Mouse (Mus musculus) embryo, embryonic 11 days (tissue): ENCODE data around the gene Shank3.
A peak's percentile ranks its signal among the peaks of the same experiment; 100 is the strongest.

Experiments
- DNase-seq: peaks from one replicate; pipeline ENCODE4 v3.0.0-alpha.2; 2015

The Shank3 gene

DNA sequence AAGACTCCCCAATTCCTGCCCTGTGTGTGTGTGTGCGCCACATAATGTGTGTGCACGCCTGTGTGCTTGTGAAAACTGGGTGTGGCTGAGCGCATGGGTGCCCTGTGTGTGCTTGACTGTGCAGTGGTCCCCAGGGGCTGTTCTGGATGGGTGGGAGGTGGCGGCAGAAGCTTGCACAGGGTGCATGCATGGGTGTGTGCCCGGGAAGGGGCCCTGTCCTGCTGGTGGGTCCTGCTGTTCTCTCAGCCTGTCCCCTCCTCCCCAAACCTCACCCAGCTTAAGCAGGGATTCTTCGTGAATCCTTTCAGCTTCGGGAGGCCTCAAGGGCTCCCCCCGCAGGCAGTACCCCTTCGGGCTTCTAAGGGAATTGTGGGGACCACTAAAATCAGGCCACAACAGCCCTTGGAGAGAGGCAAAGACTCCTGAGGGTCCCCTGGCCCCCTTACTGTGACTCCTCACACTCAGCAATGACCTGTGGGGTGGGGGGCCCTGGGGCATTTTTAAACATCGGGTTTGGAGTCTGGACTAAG is 59.8 kb downstream of the Shank3 start:
- DNase-seq: no peak

DNA sequence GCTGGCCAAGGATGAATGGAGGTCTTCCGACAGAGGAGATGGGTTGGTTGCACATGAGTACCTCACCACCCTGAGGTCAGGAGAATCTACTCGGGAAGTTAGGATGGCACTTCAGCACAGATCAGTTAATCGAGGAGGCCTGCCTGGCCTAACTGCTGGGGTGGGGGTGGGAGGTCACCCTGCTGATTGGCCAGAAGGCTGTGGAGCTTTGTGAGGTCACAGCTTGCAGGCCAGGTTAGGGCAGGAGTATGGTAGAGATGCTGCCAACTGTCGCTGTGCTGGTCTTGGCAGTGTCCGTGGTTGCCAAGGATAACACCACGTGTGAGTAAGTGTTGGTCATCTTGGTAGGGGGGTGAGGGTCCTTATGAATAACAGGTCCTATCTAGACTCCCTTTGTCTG is 68.7 kb downstream of the Shank3 start, which contains the start of gene Acr:
Gene Acr (plus strand): TSS at position 213 of the 400 bp plus-strand sequence.
- no peak for DNase-seq

DNA sequence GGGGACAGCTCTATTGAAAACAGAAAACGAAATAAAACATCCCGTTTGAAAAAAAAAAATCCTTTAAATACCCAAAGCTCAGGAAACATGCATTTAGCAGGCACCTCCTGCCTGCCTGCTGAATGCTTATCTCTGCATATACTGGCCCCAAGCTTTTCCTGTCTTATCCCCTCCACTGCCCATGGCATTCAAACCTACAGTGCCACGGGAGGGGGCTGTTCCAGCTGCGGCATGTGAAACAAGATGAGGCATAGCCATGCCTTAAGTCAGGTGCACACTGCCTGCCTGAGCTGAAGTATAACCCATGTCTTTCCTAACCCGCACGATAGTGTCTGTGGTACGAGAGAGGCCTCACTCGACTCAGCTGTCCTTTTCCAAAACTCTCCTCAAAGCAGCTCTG is 72.7 kb downstream of the Shank3 start:
- DNase-seq: no peak

DNA sequence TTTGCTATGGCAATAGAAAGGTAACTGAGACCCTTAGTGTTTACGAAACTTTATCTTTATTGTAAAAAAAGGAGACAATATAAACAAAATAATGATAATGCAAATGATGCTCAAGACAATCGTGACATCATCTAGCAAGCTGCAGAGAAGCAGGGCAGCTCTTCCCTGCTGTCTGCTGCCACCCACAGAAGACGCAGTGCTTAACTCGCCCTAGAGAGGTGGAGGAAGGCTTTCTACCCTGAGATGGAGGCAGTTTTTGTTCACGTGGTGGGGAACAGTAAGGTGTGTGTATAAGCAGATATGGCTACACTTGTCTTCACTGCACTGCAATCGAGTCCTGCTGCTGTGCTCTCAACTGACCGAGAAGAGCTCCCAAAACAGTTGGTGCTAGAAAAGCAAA is 83.1 kb downstream of the Shank3 start:
- DNase-seq: no peak

DNA sequence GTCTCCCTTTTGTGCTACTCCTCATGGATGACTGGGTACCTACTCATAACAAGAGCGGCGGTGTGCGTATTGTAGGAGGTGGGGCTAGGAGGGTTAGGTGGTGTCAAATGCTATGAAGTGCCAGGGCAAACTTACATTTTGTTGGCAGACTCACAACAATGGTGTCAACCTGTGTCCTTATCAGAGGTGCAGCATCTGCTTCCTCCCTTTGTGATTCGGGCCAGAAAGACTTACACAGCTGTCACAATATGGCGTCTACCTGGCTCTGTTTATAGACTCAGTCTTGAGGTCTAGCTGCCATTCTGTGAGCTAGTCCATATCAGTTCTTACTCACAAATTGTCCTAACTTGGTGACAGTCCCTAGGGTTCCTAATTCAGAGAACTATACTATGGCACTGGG is 85.7 kb downstream of the Shank3 start:
- DNase-seq: no peak

DNA sequence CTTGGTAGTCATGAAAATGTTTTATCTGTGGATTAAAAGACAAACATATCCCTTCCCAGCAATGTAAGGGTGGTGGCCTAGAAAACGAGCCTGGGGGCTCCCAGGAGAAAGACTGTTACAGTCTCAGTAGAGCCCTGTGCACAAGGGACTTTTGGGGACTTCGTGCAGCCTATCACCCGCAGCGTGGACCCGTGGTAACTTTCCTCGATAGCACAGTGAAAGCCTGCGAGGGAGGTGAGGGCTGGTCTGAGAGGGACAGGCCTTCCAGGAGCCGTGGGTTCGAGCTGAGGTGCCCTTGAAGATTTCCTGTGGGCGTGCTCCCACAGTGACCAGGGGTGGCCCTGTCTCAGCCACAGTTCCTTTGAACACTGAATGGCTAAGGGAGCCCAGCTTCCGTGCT is 86.2 kb downstream of the Shank3 start:
- no peak for DNase-seq

DNA sequence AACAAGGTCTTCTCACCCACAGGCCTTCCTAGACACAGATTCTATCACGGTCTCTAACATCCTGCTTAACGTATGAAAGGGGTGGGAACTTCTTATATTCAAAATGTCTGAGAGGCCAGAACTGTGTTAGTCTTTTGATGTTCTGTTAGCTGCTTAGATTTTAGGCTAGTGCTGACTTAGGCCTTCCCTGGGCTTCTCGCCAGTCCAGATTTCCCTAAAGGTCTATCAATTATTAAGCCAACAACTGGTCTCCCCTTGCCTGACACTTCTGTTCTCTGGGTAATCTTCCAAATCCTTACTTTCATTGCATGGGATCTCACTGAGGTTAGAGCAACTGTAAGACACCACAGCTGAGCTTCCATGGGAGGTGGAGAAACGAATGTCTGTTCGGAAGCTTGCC is 89.7 kb downstream of the Shank3 start:
- no peak for DNase-seq

DNA sequence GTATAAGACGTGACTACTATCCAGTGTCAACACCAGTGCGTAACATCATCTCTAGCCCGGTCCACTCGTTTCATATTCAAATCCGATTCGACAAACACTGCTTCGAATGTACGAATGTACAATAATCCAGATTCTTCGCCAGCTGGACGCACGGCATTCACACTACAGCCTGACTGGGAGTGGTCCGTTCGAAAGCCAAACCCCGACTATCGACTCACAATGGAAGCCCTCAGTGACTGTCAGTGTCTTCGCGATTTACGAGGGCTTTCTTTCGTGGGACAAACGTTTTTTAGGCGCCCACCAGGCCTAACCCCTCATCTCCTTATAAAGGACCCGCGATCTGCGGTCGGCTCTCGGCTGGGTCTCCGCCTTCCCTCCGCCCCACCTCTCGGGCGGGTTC is 91.9 kb downstream of the Shank3 start:
- no peak for DNase-seq

DNA sequence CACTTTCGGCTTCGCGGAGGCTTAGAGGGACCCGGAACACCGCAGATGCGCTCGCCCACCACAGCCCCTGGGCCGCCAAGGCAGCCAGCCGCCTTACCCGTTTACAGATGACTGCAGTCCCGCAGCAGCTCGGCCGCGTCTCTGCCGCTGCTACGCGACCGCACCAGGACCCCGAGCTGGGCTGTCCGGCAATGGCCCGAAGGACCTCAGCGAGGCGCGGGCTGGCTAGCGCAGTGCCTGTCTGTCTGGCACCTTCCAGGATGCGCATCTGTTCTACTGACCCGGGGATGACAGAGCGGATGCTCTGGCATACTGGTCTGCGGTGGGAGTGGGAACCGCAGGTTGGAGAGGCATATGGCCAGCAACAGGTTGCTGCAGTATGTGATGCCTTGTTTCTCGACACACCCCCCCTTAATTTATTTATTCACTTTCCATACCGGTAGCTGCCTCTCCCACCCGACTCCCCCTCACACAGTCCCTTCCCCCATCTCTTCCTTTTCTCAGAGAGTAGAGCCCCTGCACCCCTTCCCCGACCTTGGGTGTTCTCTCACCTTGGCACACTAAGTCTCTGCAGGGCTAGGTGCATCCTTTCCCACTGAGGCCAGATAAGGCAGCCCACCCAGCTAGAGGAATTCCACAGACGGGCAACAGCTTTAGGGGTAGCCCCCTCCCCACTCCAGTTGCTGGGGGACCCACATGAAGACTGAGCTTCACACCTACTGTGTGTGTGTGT is 92.5 kb downstream of the Shank3 start, which contains the start of gene Rabl2:
Gene Rabl2 (minus strand): TSS at position 201 of the 733 bp plus-strand sequence.
- peak; percentile 93 for DNase-seq

DNA sequence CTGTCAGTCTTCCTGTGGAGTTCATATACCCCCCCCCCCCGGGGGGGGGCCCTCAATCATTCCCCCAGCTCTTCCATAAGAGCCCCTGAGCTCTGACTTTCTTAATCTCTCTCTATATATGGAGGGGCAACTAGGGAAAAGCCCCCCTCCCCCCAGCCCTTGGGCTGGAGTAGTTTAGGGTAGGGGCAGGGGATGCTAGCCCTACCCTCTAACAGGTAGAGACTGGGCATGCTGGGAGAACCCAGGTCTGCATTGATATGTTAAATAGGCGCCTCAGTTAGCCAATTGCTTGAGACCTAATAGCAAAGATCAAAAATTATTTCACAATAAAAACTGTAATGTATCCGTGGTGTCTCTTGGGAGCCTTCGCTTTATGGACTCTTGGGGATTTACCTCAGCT is 93.1 kb downstream of the Shank3 start:
- no peak for DNase-seq

DNA sequence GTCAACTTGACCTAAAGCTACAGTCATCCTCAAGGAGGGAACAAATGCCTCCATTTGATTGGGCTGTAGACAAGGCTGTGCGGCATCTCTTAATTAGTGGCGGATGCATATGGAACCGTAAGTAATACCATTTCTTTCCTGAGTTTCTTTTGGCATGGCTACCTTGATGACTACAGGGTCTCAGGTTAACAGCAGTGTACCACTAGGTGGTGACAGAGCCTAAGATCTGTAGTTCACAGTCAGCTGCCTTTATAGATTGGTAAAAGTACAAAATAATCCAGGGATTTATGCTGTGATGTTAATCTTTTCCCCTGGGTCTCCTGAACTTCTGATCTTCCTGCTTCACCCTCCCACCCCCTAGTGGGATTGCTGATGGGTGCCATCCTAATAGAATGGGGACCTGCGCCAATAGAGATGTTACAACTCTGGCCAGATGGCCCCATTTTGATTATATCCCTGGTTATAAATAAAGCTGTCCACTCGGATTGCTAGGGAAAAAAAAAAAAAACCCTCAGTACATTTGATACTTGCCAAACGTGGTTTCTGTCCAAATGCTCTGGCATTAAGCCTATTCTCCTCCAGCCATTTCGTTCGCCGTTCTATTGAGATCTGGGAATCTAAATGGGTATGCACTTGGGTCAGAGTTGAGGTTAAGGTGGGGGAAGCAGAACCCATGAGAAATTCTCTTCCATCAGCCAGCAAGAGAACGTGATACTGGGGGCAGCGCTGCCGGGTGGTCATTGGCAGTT is 106.6 kb downstream of the Shank3 start:
- DNase-seq: no peak

DNA sequence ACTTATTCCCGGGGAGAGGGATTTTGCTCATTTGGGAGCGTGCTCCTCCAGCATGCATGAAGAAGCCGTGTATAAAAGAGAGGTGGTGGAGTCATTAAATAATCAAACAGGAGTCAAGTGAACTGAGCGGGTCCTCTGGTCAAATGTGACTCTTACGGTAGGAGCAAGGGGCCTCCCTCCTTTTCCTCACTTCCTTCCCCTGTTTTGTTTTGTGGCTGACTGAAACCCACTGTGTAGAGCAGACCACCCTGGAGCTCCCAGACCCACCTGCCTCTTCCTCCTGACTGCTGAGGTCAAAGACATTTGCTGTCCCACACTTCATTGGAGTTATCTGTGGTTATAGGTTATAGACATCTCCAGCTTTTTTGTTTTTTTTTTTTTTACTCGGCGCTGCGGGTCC is 108.1 kb downstream of the Shank3 start:
- no peak for DNase-seq

DNA sequence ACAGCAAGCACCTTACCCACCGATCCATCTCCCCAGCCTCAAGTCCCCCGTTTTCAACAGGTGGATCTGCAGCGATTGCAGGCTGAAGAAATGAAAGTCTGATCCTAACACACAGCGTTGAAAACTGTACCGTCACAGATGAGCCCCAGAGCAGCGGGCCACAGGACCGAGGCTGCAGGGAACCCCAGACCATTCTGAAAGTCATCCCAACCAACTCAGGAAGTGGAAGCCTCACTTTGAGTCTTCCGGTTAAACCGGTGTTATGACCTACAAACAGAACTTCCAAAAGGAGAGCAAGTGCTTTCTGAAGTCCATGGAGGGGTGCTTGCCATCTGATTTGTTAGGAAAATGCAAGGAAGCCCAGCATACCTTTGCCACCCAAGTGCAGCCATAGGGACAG is 108.5 kb downstream of the Shank3 start:
- DNase-seq: no peak
